Mouse (Mus musculus): ENCODE measurements around the gene Spata31d1d.
"Not testable (repeated sequence)": the region's sequence is repeated elsewhere in the genome, so short reads cannot be mapped to it uniquely, and the experiment has no call there.

Gene Spata31d1d

GRCm38 (mm10) chr13:59731652-59732051, at the start of gene Spata31d1d:
TSS of gene Spata31d1d (minus strand) at chr13:59731752.
- no peak for DNase-seq (ENCODE audit: low spot score)

- not testable (repeated sequence) for DNase-seq (ENCODE audit: low spot score)
These were observed 48.3 kb upstream of the Spata31d1d start for GRCm38 (mm10) chr13:59779744-59780264.

DNA sequence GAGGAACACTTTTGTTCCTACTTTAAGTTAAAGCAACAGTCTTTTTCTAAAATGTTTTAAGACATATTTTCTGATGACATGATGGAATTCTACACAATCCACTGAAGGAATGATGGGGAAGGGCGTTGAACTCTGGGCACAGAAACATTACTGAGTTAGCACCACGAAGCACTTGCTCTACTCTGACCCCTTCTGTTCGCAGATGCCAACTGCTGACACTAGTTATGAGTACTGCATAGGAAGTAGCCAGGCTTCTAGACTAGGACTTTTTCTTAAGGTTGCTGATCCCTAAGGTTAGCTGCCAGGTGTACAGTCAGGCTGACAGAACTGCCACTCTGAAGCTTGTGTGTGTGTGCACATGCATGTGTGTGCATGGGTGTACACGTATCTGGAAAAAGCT, 47.7 kb upstream of the Spata31d1d start:
- no peak for DNase-seq (ENCODE audit: low spot score)

- no peak for DNase-seq (ENCODE audit: low spot score)
These were observed 43.6 kb upstream of the Spata31d1d start for GRCm38 (mm10) chr13:59775168-59775567.

GRCm38 (mm10) chr13:59771257-59771656, 39.7 kb upstream of the Spata31d1d start:
- DNase-seq (ENCODE audit: low spot score), result peak; percentile 58

- DNase-seq (ENCODE audit: low spot score), result peak; percentile 35
These were observed 39.3 kb upstream of the Spata31d1d start for GRCm38 (mm10) chr13:59770847-59771246.

DNA sequence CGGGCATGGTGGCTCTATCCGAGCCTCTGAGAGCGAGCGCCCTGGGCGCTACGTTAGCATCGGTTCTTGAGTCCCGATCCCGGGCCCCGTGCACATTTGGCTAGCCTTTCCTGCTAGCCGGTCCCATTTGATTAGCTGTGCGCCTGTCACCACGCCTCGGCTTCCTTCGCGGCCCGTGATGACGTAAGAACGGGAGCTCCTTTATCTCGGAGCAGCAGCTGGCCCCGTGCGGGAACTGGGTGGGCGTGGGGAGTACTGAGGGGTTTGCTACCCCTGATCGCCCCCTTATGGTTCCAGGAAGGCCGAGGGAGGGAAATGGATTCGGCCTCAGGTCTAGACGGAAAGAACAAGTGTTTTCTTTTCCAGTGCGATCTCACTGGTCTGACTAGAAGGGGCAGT, 38.6 kb upstream of the Spata31d1d start:
- DNase-seq (ENCODE audit: low spot score), result peak; percentile 87

DNA sequence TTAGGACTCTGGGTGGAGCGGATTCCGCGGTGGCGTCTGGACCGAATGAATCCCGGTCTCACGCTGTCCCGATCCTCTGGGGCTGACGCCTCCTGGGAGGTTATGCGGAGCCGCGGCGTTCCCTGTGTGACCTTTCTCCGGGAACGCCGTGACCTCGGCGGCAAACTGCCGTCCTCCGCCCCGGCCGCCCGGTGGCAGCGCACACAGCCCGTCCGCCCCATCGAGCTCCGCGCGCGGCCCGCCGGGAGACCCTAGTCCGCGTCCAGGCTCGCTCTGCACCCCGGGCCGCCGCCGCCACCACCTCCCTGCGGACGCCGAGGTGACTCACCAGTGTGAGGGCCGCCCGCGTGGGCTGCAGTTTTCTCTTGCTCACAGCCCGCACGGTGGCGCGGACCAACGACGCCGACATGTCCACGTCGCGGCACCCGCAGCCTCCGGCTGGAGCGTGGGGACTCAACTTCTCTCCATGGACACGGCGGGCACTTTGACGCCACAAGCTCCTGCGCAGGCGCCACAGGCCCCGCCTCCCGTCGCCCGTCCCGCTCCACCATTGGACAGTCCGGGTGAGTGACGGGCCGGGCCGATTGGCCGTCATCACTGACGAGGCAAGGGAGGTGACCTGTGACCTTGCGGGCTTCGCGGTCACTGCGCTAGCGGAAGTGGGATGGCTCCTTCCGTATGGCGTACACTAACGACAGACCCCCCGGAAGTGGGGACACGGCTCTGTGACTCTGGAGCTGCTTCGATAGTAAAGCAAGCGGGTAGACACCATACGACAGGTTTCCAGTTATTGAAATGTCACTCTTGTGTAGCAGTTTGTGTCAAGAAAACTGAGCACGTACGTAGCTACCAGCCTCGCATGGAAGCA, 38.0 kb upstream of the Spata31d1d start, which contains the start of gene Isca1:
Gene Isca1 (minus strand): TSS at position 515 of the 868 bp plus-strand sequence.
- peak; percentile 99 for DNase-seq (ENCODE audit: low spot score)

DNA sequence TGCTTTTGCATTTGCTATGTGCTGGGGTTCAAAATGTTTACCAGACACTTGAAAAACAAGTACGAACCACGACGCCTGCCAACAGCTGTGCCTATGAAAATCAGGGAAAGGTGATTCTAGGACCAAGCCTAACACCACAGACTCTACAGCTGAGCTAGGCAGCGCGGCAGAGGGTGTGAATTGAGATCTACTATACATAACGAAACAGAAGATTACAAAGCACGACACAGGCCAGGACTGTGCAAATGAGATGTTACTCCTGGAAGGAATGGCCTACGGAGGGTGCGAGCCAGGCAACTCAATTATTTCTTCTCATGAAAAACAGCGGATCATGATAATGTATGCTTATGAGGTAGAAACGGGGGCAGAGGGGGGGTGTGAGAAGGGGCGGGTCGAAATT, 37.0 kb upstream of the Spata31d1d start:
- peak; percentile 20 for DNase-seq (ENCODE audit: low spot score)

DNA sequence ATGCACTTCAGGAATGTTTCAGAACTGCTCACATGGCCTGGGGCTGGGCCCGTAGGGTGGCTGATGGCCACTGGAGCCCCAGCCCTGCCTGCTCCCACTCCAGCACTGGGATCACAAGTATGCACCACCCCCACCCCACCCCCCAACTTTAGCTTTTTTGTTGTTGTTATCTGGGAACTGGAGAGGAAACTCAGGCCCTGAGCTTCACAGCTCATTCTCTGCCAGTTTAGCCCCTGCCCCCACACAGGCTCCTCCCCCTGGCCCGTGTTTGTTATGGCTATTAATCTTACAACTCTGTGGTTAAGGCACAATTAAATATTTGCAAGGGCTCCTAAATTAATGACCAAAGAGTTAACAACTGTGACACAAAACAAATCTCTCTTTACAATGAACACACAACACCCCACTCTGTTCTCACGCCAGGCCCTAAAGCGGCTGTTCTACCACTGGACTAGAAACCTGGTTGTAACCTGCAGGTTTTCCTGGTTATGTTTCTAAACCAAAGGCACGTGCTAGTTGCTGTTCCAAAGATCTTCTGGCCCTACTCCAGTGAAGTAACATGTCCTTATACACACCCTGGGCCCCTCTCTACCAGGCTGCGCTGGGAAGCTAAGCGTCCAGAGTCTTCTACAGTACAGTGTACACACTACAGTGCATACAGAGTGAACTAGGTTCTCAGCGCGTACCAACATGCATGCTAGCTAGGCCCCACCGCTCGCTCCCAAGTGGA, 35.4 kb upstream of the Spata31d1d start:
- no peak for DNase-seq (ENCODE audit: low spot score)

DNA sequence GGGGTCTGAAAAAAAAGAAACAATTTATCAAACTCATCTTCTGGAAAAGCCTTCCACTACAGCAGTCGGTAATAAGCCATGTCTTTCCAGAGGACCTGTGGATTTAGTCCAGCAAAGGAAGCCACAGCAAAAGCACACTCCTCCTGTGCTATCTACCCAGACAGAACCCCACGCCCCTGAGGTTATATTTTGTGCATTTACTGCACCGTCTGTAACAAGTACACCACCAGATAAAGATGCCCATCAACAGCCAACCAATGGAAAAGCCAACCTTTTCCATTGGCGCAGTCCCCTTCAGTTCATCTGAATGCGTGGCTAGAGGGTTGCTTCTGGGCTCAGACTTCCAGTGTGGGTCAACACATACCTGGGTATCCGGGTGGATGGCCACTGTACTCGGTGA, 31.2 kb upstream of the Spata31d1d start:
- no peak for DNase-seq (ENCODE audit: low spot score)

- no peak for DNase-seq (ENCODE audit: low spot score)
These were observed 25.4 kb upstream of the Spata31d1d start for GRCm38 (mm10) chr13:59756906-59757305.

GRCm38 (mm10) chr13:59750310-59750709, 18.8 kb upstream of the Spata31d1d start:
- no peak for DNase-seq (ENCODE audit: low spot score)

GRCm38 (mm10) chr13:59746711-59747110, 15.2 kb upstream of the Spata31d1d start, which contains the start of gene 1700014D04Rik:
TSS of gene 1700014D04Rik (minus strand) at chr13:59746752.
- DNase-seq (ENCODE audit: low spot score), result no peak

DNA sequence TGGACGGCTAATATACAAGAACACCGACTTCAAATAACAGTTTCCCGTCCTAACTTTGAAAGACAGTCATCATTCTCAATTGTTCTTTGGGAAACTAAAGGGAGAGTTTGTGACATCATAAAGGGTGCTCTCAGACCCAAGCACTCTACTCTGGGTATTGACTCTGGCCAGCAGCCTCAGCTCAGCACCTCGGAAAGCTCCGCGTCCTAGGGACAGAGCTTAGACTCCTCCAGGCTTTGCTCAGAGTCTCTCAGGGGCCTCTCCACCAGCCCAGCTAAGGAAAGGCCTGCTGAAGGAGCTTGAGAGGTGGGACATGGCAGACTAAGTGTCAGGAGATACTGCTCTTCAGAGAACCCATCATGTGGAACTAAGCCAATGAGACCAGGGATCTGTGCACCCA, 14.6 kb upstream of the Spata31d1d start:
- no peak for DNase-seq (ENCODE audit: low spot score)

DNA sequence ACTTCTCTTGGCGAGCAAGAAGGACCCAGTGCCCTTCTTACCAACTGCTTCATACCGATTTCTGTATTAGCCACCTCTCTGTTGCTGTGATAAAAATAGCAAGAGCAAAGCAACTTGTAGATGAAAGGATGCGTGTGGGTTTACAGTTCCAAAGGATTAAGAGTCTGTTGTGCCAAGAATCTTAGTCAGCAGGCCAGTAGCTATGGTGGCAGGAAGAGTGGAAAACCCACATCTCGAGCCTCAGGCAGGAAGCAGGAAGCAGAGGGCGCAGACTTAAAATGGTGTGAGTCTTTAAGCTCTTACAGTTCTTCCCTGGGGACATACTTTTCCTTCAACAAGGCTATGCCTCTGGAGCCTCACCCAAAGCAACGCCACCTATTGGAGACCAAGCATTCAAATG, 13.9 kb upstream of the Spata31d1d start:
- DNase-seq (ENCODE audit: low spot score), result no peak

- DNase-seq (ENCODE audit: low spot score), result no peak
These were observed 10.1 kb upstream of the Spata31d1d start for GRCm38 (mm10) chr13:59741697-59742096.

DNA sequence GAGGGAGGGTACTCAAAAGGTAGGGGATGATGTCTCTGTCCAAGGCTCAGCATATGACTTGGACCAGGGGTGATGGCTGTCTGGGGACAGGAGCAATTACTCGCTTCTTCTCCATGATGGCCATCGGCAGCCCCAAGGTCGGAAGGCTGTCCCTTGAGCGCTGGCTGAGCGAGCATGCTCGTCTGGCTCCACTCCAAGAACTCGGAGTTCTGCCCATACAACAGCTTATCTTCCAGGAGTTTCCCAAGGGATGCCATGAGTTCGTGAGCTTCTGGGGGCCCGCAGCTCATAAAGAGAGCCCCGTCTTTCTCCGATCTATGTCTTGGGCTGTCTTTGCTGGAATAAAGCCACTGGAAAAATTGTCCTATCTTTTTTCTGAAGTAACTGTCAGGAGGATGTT, 9.5 kb upstream of the Spata31d1d start:
- no peak for DNase-seq (ENCODE audit: low spot score)

DNA sequence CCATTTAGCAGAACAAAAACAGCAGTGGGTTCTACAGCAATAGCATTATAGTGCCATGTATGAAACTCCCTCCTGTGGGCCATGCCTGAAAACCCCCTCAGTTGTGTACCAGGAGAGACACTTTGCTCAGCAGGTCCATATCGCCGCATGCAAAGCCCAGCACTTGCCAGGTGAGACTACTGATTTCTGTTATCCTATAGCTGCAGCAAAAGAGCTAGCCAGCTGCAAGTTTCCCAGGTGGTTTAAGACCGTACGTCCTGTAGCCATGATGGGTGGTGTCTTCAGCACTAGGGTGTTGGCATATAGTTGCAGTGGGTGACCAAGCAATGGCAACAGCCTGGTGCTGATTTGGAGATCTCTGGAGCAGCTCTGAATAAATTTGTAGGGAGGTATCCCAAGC, 7.8 kb upstream of the Spata31d1d start:
- DNase-seq (ENCODE audit: low spot score), result peak; percentile 64

- DNase-seq (ENCODE audit: low spot score), result peak; percentile 45
These were observed 6.9 kb upstream of the Spata31d1d start for GRCm38 (mm10) chr13:59738455-59738854.

- no peak for DNase-seq (ENCODE audit: low spot score)
These were observed 3.6 kb upstream of the Spata31d1d start for GRCm38 (mm10) chr13:59735190-59735589.

GRCm38 (mm10) chr13:59734347-59734746, 2.8 kb upstream of the Spata31d1d start:
- peak; percentile 52 for DNase-seq (ENCODE audit: low spot score)

- no peak for DNase-seq (ENCODE audit: low spot score)
These were observed 2.4 kb upstream of the Spata31d1d start for GRCm38 (mm10) chr13:59733936-59734335.

Measured in spleen, adult 12 weeks (tissue).